Comparison of ENCODE assay signal across 10 mouse cellular contexts in the genomic region with DNA sequence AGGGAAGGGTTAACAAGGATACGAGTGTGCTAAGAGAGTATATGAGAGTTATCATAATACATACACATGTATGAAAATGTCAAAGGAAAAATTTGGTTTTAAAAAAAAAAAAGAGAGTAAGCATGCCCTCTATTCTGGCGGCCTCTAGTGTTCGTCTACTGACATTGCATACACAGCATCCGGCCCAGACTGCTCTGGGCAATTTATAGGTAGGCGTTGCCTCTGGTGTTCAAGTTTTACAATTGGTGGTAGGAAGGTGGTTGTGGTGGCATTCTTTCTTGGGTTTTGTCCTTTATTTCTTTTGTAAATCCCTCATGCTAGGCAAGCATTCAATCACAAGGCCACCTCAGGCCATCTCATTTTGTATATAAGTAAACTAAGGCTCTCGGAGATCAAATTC. TPM values are rescaled to one million over a fixed set of nuclear protein-coding genes. Genes with fewer than 3 reads are reported as not detected.
DNase-seq lines count a peak whose midpoint lies in the region; ATAC-seq and TF ChIP-seq lines count a peak whose summit lies in the region.
"Had no signal": no experiment of that assay in that cellular context is flagged by ENCODE, and none has a peak within 500 bp of the region (broad histone marks: within the 10 kb centered on the region; RNA-seq: fewer than 3 reads in every experiment).

No protein-coding gene starts in this region.

- ATAC-seq in intestine, postnatal 0 days: no peak
- no peak for ATAC-seq in intestine, embryonic 15.5 days
- no peak for ATAC-seq in neural tube, embryonic 11.5 days (ENCODE audit: insufficient read depth, low FRiP score, low TSS enrichment)
- ATAC-seq in monocyte, adult 5-6 weeks (replicated peaks; ENCODE audit: insufficient number of reproducible peaks, low FRiP score, low TSS enrichment, poor library complexity, severe bottlenecking): no peak

- H3K27ac ChIP-seq in intestine, postnatal 0 days (ENCODE audit: low read depth, low read length): no peak overlapping the region
- H3K27ac ChIP-seq in intestine, embryonic 15.5 days: no peak overlapping the region
- no peak overlapping the region for H3K27ac ChIP-seq in neural tube, embryonic 11.5 days (ENCODE audit: low read depth, low read length)
- H3K27ac ChIP-seq: neural tube, embryonic 12.5 days had no signal

- DNase-seq in ES-CJ7 (ENCODE audit: low read depth, low spot score): peak; percentile 52
- DNase-seq in adrenal gland, postnatal 36 days: peak; percentile 25 to 53
- DNase-seq in forelimb bud, embryonic 11.5 days (ENCODE audit: low read depth, low spot score): peak; percentile 45
- DNase-seq in layer of hippocampus, postnatal 14 days (ENCODE audit: low spot score in 2 of 2): peak; percentile 47 to 68
- peak; percentile 44 for DNase-seq in neural tube, embryonic 11.5 days (ENCODE audit: low spot score)

- H3K4me2 ChIP-seq in intestine, postnatal 0 days (replicated peaks; ENCODE audit: low read depth): no peak overlapping the region
- no peak overlapping the region for H3K4me2 ChIP-seq in intestine, embryonic 15.5 days (replicated peaks)
- no peak overlapping the region for H3K4me2 ChIP-seq in neural tube, embryonic 11.5 days (ENCODE audit: low read depth)
- H3K4me2 ChIP-seq: neural tube, embryonic 12.5 days had no signal

- no peaks in the 10 kb centered on the region for H3K36me3 ChIP-seq in intestine, postnatal 0 days (ENCODE audit: control insufficient read depth, insufficient read depth)
- H3K36me3 ChIP-seq in intestine, embryonic 15.5 days: no peaks in the 10 kb centered on the region
- no peaks in the 10 kb centered on the region for H3K36me3 ChIP-seq in neural tube, embryonic 11.5 days (ENCODE audit: control insufficient read depth, insufficient read depth, low read length)
- H3K36me3 ChIP-seq: neural tube, embryonic 12.5 days had no signal

- 19% methylated on average over 6 of the region's 6 CpGs for WGBS in intestine, postnatal 0 days
- 21% methylated on average over 6 of the region's 6 CpGs for WGBS in intestine, embryonic 15.5 days
- 23% methylated on average over 6 of the region's 6 CpGs for WGBS in neural tube, embryonic 11.5 days

- H3K4me3 ChIP-seq in intestine, postnatal 0 days (ENCODE audit: low read depth, low read length): no peak overlapping the region
- no peak overlapping the region for H3K4me3 ChIP-seq in intestine, embryonic 15.5 days (replicated peaks)
- no peak overlapping the region for H3K4me3 ChIP-seq in neural tube, embryonic 11.5 days (ENCODE audit: low read depth, low read length)
- H3K4me3 ChIP-seq: neural tube, embryonic 12.5 days had no signal

- no peaks in the 10 kb centered on the region for H3K9me3 ChIP-seq in intestine, postnatal 0 days (ENCODE audit: control insufficient read depth)
- H3K9me3 ChIP-seq in intestine, embryonic 15.5 days: no peaks in the 10 kb centered on the region
- no peaks in the 10 kb centered on the region for H3K9me3 ChIP-seq in neural tube, embryonic 11.5 days (ENCODE audit: control insufficient read depth, low read length)
- H3K9me3 ChIP-seq: neural tube, embryonic 12.5 days had no signal

- H3K27me3 ChIP-seq in intestine, postnatal 0 days (replicated peaks; ENCODE audit: control insufficient read depth, insufficient read depth, low read length): no peaks in the 10 kb centered on the region
- no peaks in the 10 kb centered on the region for H3K27me3 ChIP-seq in intestine, embryonic 15.5 days (replicated peaks)
- H3K27me3 ChIP-seq in neural tube, embryonic 11.5 days (ENCODE audit: control insufficient read depth, insufficient read depth, low read length): no peaks in the 10 kb centered on the region
- H3K27me3 ChIP-seq: neural tube, embryonic 12.5 days had no signal

- TF ChIP-seq CTCF in intestine, postnatal 0 days (IDR thresholded peaks at IDR 0.05; ENCODE audit: low read depth): peak; percentile 87

- H3K9ac ChIP-seq in intestine, postnatal 0 days (ENCODE audit: low read depth, low read length): no peak overlapping the region
- no peak overlapping the region for H3K9ac ChIP-seq in intestine, embryonic 15.5 days
- no peak overlapping the region for H3K9ac ChIP-seq in neural tube, embryonic 11.5 days (ENCODE audit: low read length)
- H3K9ac ChIP-seq: neural tube, embryonic 12.5 days had no signal

- no peaks in the 10 kb centered on the region for H3K4me1 ChIP-seq in intestine, postnatal 0 days (replicated peaks; ENCODE audit: control insufficient read depth, insufficient read depth, low read length)
- H3K4me1 ChIP-seq in intestine, embryonic 15.5 days (replicated peaks): no peaks in the 10 kb centered on the region
- no peaks in the 10 kb centered on the region for H3K4me1 ChIP-seq in neural tube, embryonic 11.5 days (ENCODE audit: control insufficient read depth, insufficient read depth, low read length)
- H3K4me1 ChIP-seq: neural tube, embryonic 12.5 days had no signal

RNA-seq across cellular contexts. Expression of a gene that starts 11.1 kb away (rescaled TPM):
- polyA plus RNA-seq in intestine, postnatal 0 days (2015; fragmentation: Nextera tagmentation; extraction: Ambion mirVana): 0.16 TPM in 1 of 2 replicates, not detected in the other
- 0.26 TPM in 1 of 2 replicates, not detected in the other for polyA plus RNA-seq in intestine, embryonic 15.5 days (2015; fragmentation: Nextera tagmentation; extraction: Ambion mirVana)
- total RNA-seq in adrenal gland, postnatal 36 days (2021): not detected
- not detected for total RNA-seq in layer of hippocampus, postnatal 14 days (2021)
- not detected in 2 replicates for polyA plus RNA-seq in neural tube, embryonic 11.5 days (2014; fragmentation: Nextera tagmentation; extraction: Ambion mirVana)
- not detected in 3 replicates for total RNA-seq in monocyte, adult 5-6 weeks (2017)
- total RNA-seq: gastrocnemius, postnatal 4 days had no signal
- polyA plus RNA-seq: neural tube, embryonic 12.5 days had no signal

RNA-seq across cellular contexts. Expression of a gene that starts 11.2 kb away (rescaled TPM):
- not detected in 2 replicates for polyA plus RNA-seq in intestine, postnatal 0 days (2015; fragmentation: Nextera tagmentation; extraction: Ambion mirVana)
- polyA plus RNA-seq in intestine, embryonic 15.5 days (2015; fragmentation: Nextera tagmentation; extraction: Ambion mirVana): not detected in 2 replicates
- not detected for total RNA-seq in adrenal gland, postnatal 36 days (2021)
- total RNA-seq in layer of hippocampus, postnatal 14 days (2021): not detected
- polyA plus RNA-seq in neural tube, embryonic 11.5 days (2014; fragmentation: Nextera tagmentation; extraction: Ambion mirVana): not detected in 2 replicates
- not detected in 3 replicates for total RNA-seq in monocyte, adult 5-6 weeks (2017)
- total RNA-seq: gastrocnemius, postnatal 4 days had no signal
- polyA plus RNA-seq: neural tube, embryonic 12.5 days had no signal

RNA-seq across cellular contexts. Expression of a gene that starts 18.4 kb away (rescaled TPM):
- not detected in 2 replicates for polyA plus RNA-seq in intestine, postnatal 0 days (2015; fragmentation: Nextera tagmentation; extraction: Ambion mirVana)
- polyA plus RNA-seq in intestine, embryonic 15.5 days (2015; fragmentation: Nextera tagmentation; extraction: Ambion mirVana): not detected in 2 replicates
- total RNA-seq in adrenal gland, postnatal 36 days (2021): not detected
- not detected for total RNA-seq in layer of hippocampus, postnatal 14 days (2021)
- polyA plus RNA-seq in neural tube, embryonic 11.5 days (2014; fragmentation: Nextera tagmentation; extraction: Ambion mirVana): 0.20 TPM in 1 of 2 replicates, not detected in the other
- not detected in 3 replicates for total RNA-seq in monocyte, adult 5-6 weeks (2017)
- total RNA-seq: gastrocnemius, postnatal 4 days had no signal
- polyA plus RNA-seq: neural tube, embryonic 12.5 days had no signal

RNA-seq across cellular contexts. Expression of a gene that starts 24.8 kb away (rescaled TPM):
- polyA plus RNA-seq in intestine, postnatal 0 days (2015; fragmentation: Nextera tagmentation; extraction: Ambion mirVana): not detected in 2 replicates
- polyA plus RNA-seq in intestine, embryonic 15.5 days (2015; fragmentation: Nextera tagmentation; extraction: Ambion mirVana): 0.09 TPM in 1 of 2 replicates, not detected in the other
- total RNA-seq in adrenal gland, postnatal 36 days (2021): not detected
- total RNA-seq in layer of hippocampus, postnatal 14 days (2021): not detected
- polyA plus RNA-seq in neural tube, embryonic 11.5 days (2014; fragmentation: Nextera tagmentation; extraction: Ambion mirVana): not detected in 2 replicates
- total RNA-seq in monocyte, adult 5-6 weeks (2017): not detected in 3 replicates
- polyA plus RNA-seq: neural tube, embryonic 12.5 days had no signal

RNA-seq across cellular contexts. Expression of a gene that starts 26.0 kb away (rescaled TPM):
- not detected in 2 replicates for polyA plus RNA-seq in intestine, postnatal 0 days (2015; fragmentation: Nextera tagmentation; extraction: Ambion mirVana)
- not detected in 2 replicates for polyA plus RNA-seq in intestine, embryonic 15.5 days (2015; fragmentation: Nextera tagmentation; extraction: Ambion mirVana)
- total RNA-seq in adrenal gland, postnatal 36 days (2021): not detected
- total RNA-seq in layer of hippocampus, postnatal 14 days (2021): not detected
- not detected in 2 replicates for polyA plus RNA-seq in neural tube, embryonic 11.5 days (2014; fragmentation: Nextera tagmentation; extraction: Ambion mirVana)
- not detected in 3 replicates for total RNA-seq in monocyte, adult 5-6 weeks (2017)
- total RNA-seq: gastrocnemius, postnatal 4 days had no signal
- polyA plus RNA-seq: neural tube, embryonic 12.5 days had no signal
